Comparison of ENCODE assay signal across 18 mouse cellular contexts in genomic region chr5:73264122-73264521, GRCm38 (mm10).
"Had no signal": no experiment of that assay in that cellular context is flagged by ENCODE, and none has a peak within 500 bp of the region (broad histone marks: within the 10 kb centered on the region; RNA-seq: fewer than 3 reads in every experiment).

No protein-coding gene starts in this region.

- H3K9ac ChIP-seq: liver, embryonic 12.5 days; liver, embryonic 14.5 days; lung, embryonic 14.5 days; midbrain, embryonic 12.5 days; neural tube, embryonic 13.5 days; neural tube, embryonic 15.5 days had no signal

- H3K27ac ChIP-seq: liver, embryonic 12.5 days; liver, embryonic 14.5 days; midbrain, embryonic 10.5 days; midbrain, embryonic 12.5 days; neural tube, embryonic 13.5 days; neural tube, embryonic 15.5 days had no signal

- H3K4me2 ChIP-seq: liver, embryonic 12.5 days; lung, embryonic 14.5 days; midbrain, embryonic 12.5 days; neural tube, embryonic 13.5 days; neural tube, embryonic 15.5 days had no signal

- H3K4me1 ChIP-seq: liver, embryonic 12.5 days; midbrain, embryonic 10.5 days; midbrain, embryonic 12.5 days; neural tube, embryonic 13.5 days; neural tube, embryonic 15.5 days had no signal

- H3K9me3 ChIP-seq: liver, embryonic 12.5 days; midbrain, embryonic 10.5 days; midbrain, embryonic 12.5 days; neural tube, embryonic 13.5 days; neural tube, embryonic 15.5 days had no signal

- H3K36me3 ChIP-seq: liver, embryonic 12.5 days; midbrain, embryonic 10.5 days; midbrain, embryonic 12.5 days; neural tube, embryonic 13.5 days; neural tube, embryonic 15.5 days had no signal

- DNase-seq: lung, embryonic 14.5 days; lung, postnatal 4 days; midbrain, embryonic 14.5 days; right cerebral cortex, adult 18-20 months; right cerebral cortex, postnatal 25 days; right cerebral cortex, postnatal 4 days; spleen, adult 18-20 months; thymus, adult 18-20 months; thymus, postnatal 14 days; thymus, postnatal 36 days had no signal

- H3K4me3 ChIP-seq: liver, embryonic 12.5 days; midbrain, embryonic 10.5 days; midbrain, embryonic 12.5 days; myocyte; neural tube, embryonic 13.5 days; neural tube, embryonic 15.5 days had no signal

- H3K27me3 ChIP-seq: liver, embryonic 12.5 days; midbrain, embryonic 12.5 days; neural tube, embryonic 13.5 days; neural tube, embryonic 15.5 days had no signal

- ATAC-seq: liver, embryonic 12.5 days; midbrain, embryonic 16.5 days had no signal
